Mouse (Mus musculus): Measurements from ENCODE around the gene Fuk. TPM values are rescaled to one million over a fixed set of nuclear protein-coding genes. Genes with fewer than 3 reads are reported as not detected.

The Fuk gene
- polyA plus RNA-seq, 1 experiment: not detected

- 97% methylated on average over 1 of the region's 1 CpGs for WGBS
- Histone ChIP-seq H3K4me1 (ENCODE audit: control insufficient read depth, insufficient read depth, low read length) (peaks cover 2% of the 10 kb centered on the region; the same call in 1 of the 2 replicates), H3K27ac (ENCODE audit: insufficient read depth, low read depth, low read length) (no peak overlapping the region), H3K4me3 (ENCODE audit: insufficient read depth, low read depth, low read length) (no peak overlapping the region)
- TF ChIP-seq POLR2A (IDR thresholded peaks at IDR 0.05; ENCODE audit: insufficient read depth, low read depth, low read length) (no peak), CTCF (IDR thresholded peaks at IDR 0.05; ENCODE audit: insufficient read depth, low read depth, low read length) (no peak)
These were observed 4.4 kb upstream of the Fuk start for GRCm38 (mm10) chr8:110906682-110907081.

- Histone ChIP-seq H3K27ac (ENCODE audit: insufficient read depth, low read depth, low read length) (0 out of 2 replicates have a peak overlapping the region, but pooled peaks have one; percentile 34), H3K4me3 (ENCODE audit: insufficient read depth, low read depth, low read length) (no peak overlapping the region), H3K4me1 (ENCODE audit: control insufficient read depth, insufficient read depth, low read length) (peaks cover 2% of the 10 kb centered on the region; the same call in 1 of the 2 replicates)
- 51% methylated on average over 6 of the region's 6 CpGs for WGBS
- no peak for TF ChIP-seq POLR2A (IDR thresholded peaks at IDR 0.05; ENCODE audit: insufficient read depth, low read depth, low read length)
- TF ChIP-seq CTCF (IDR thresholded peaks at IDR 0.05; ENCODE audit: insufficient read depth, low read depth, low read length): no peak
These were observed 3.1 kb upstream of the Fuk start for GRCm38 (mm10) chr8:110905404-110905803.

- Histone ChIP-seq H3K4me3 (ENCODE audit: insufficient read depth, low read depth, low read length) (no peak overlapping the region), H3K4me1 (ENCODE audit: control insufficient read depth, insufficient read depth, low read length) (peaks cover 2% of the 10 kb centered on the region; the same call in 1 of the 2 replicates), H3K27ac (ENCODE audit: insufficient read depth, low read depth, low read length) (no peak overlapping the region)
- TF ChIP-seq CTCF (IDR thresholded peaks at IDR 0.05; ENCODE audit: insufficient read depth, low read depth, low read length) (no peak), POLR2A (IDR thresholded peaks at IDR 0.05; ENCODE audit: insufficient read depth, low read depth, low read length) (no peak)
- 54% methylated on average over 2 of the region's 2 CpGs for WGBS
These were observed 284 bp upstream of the Fuk start for GRCm38 (mm10) chr8:110902579-110902965.

- TF ChIP-seq POLR2A (IDR thresholded peaks at IDR 0.05; ENCODE audit: insufficient read depth, low read depth, low read length) (no peak), CTCF (IDR thresholded peaks at IDR 0.05; ENCODE audit: insufficient read depth, low read depth, low read length) (no peak)
- Histone ChIP-seq H3K27ac (ENCODE audit: insufficient read depth, low read depth, low read length) (no peak overlapping the region), H3K4me3 (ENCODE audit: insufficient read depth, low read depth, low read length) (no peak overlapping the region), H3K4me1 (ENCODE audit: control insufficient read depth, insufficient read depth, low read length) (peaks cover 2% of the 10 kb centered on the region; the same call in 1 of the 2 replicates)
- WGBS: 81% methylated on average over 3 of the region's 3 CpGs
These were observed 1.2 kb downstream of the Fuk start for GRCm38 (mm10) chr8:110901056-110901455.

GRCm38 (mm10) chr8:110897495-110897894 is 4.8 kb downstream of the Fuk start:
- H3K4me1 ChIP-seq (ENCODE audit: control insufficient read depth, insufficient read depth, low read length): no peaks in the 10 kb centered on the region
- TF ChIP-seq CTCF (IDR thresholded peaks at IDR 0.05; ENCODE audit: insufficient read depth, low read depth, low read length) (no peak), POLR2A (IDR thresholded peaks at IDR 0.05; ENCODE audit: insufficient read depth, low read depth, low read length) (no peak)
- H3K4me3 ChIP-seq (ENCODE audit: insufficient read depth, low read depth, low read length): no peak overlapping the region
- 93% methylated on average over 6 of the region's 6 CpGs for WGBS
- H3K27ac ChIP-seq (ENCODE audit: insufficient read depth, low read depth, low read length): no peak overlapping the region

- 93% methylated on average over 13 of the region's 13 CpGs for WGBS
- TF ChIP-seq CTCF (IDR thresholded peaks at IDR 0.05; ENCODE audit: insufficient read depth, low read depth, low read length): no peak
- no peak for TF ChIP-seq POLR2A (IDR thresholded peaks at IDR 0.05; ENCODE audit: insufficient read depth, low read depth, low read length)
- no peak overlapping the region for H3K27ac ChIP-seq (ENCODE audit: insufficient read depth, low read depth, low read length)
These were observed 6.5 kb downstream of the Fuk start for GRCm38 (mm10) chr8:110895812-110896211.

GRCm38 (mm10) chr8:110895254-110895653 is 7.0 kb downstream of the Fuk start:
- TF ChIP-seq POLR2A (IDR thresholded peaks at IDR 0.05; ENCODE audit: insufficient read depth, low read depth, low read length) (no peak), CTCF (IDR thresholded peaks at IDR 0.05; ENCODE audit: insufficient read depth, low read depth, low read length) (no peak)
- Histone ChIP-seq H3K27ac (ENCODE audit: insufficient read depth, low read depth, low read length) (no peak overlapping the region), H3K4me3 (ENCODE audit: insufficient read depth, low read depth, low read length) (no peak overlapping the region), H3K4me1 (ENCODE audit: control insufficient read depth, insufficient read depth, low read length) (no peaks in the 10 kb centered on the region)
- 86% methylated on average over 9 of the region's 9 CpGs for WGBS

More at GRCm38 (mm10) chr8:110895812-110896211, 6.5 kb downstream of the Fuk start:
- Histone ChIP-seq H3K4me3 (ENCODE audit: insufficient read depth, low read depth, low read length) (no peak overlapping the region), H3K4me1 (ENCODE audit: control insufficient read depth, insufficient read depth, low read length) (no peaks in the 10 kb centered on the region)

- Histone ChIP-seq H3K4me1 (ENCODE audit: control insufficient read depth, insufficient read depth, low read length) (no peaks in the 10 kb centered on the region), H3K27ac (ENCODE audit: insufficient read depth, low read depth, low read length) (no peak overlapping the region), H3K4me3 (ENCODE audit: insufficient read depth, low read depth, low read length) (no peak overlapping the region)
- WGBS: 87% methylated on average over 10 of the region's 10 CpGs
- TF ChIP-seq CTCF (IDR thresholded peaks at IDR 0.05; ENCODE audit: insufficient read depth, low read depth, low read length) (no peak), POLR2A (IDR thresholded peaks at IDR 0.05; ENCODE audit: insufficient read depth, low read depth, low read length) (no peak)
These were observed 7.4 kb downstream of the Fuk start for GRCm38 (mm10) chr8:110894851-110895250.

GRCm38 (mm10) chr8:110892913-110893312 is 9.4 kb downstream of the Fuk start:
- WGBS: 100% methylated on average over 2 of the region's 2 CpGs
- Histone ChIP-seq H3K4me3 (ENCODE audit: insufficient read depth, low read depth, low read length) (no peak overlapping the region), H3K4me1 (ENCODE audit: control insufficient read depth, insufficient read depth, low read length) (no peaks in the 10 kb centered on the region), H3K27ac (ENCODE audit: insufficient read depth, low read depth, low read length) (no peak overlapping the region)
- TF ChIP-seq CTCF (IDR thresholded peaks at IDR 0.05; ENCODE audit: insufficient read depth, low read depth, low read length) (no peak), POLR2A (IDR thresholded peaks at IDR 0.05; ENCODE audit: insufficient read depth, low read depth, low read length) (no peak)

- WGBS: 93% methylated on average over 7 of the region's 7 CpGs
- TF ChIP-seq CTCF (IDR thresholded peaks at IDR 0.05; ENCODE audit: insufficient read depth, low read depth, low read length): no peak
- TF ChIP-seq POLR2A (IDR thresholded peaks at IDR 0.05; ENCODE audit: insufficient read depth, low read depth, low read length): no peak
- Histone ChIP-seq H3K27ac (ENCODE audit: insufficient read depth, low read depth, low read length) (no peak overlapping the region), H3K4me1 (ENCODE audit: control insufficient read depth, insufficient read depth, low read length) (no peaks in the 10 kb centered on the region), H3K4me3 (ENCODE audit: insufficient read depth, low read depth, low read length) (no peak overlapping the region)
These were observed 10.2 kb downstream of the Fuk start for GRCm38 (mm10) chr8:110892040-110892439.

Data from olfactory bulb, adult 2 months (tissue).